Mouse (Mus musculus): ENCODE measurements around the gene Sox8. TPM values are rescaled to one million over a fixed set of nuclear protein-coding genes. Genes with fewer than 3 reads are reported as not detected.

Sox8 gene
- polyA plus RNA-seq, 1 experiment = not detected

GRCm38 (mm10) chr17:25575208-25575971 is 4.9 kb upstream of the Sox8 start:
- TF ChIP-seq CTCF (IDR thresholded peaks at IDR 0.05; ENCODE audit: insufficient read depth, low read depth, low read length) (no peak), POLR2A (IDR thresholded peaks at IDR 0.05; ENCODE audit: insufficient read depth, low read depth, low read length) (no peak)
- WGBS = 67% methylated on average over 12 of the region's 12 CpGs
- no peak overlapping the region for H3K27ac ChIP-seq (ENCODE audit: insufficient read depth, low read depth, low read length)
- no peak overlapping the region for H3K4me3 ChIP-seq (ENCODE audit: insufficient read depth, low read depth, low read length)
- H3K4me1 ChIP-seq (ENCODE audit: control insufficient read depth, insufficient read depth, low read length) = peaks cover 20% of the 10 kb centered on the region

GRCm38 (mm10) chr17:25571453-25571820 is 951 bp upstream of the Sox8 start:
- H3K27ac ChIP-seq (ENCODE audit: insufficient read depth, low read depth, low read length) = no peak overlapping the region
- WGBS = 31% methylated on average over 8 of the region's 8 CpGs
- peak overlapping the region; percentile 56 for H3K4me3 ChIP-seq (ENCODE audit: insufficient read depth, low read depth, low read length)
- H3K4me1 ChIP-seq (ENCODE audit: control insufficient read depth, insufficient read depth, low read length) = peaks cover 41% of the 10 kb centered on the region
- no peak for TF ChIP-seq POLR2A (IDR thresholded peaks at IDR 0.05; ENCODE audit: insufficient read depth, low read depth, low read length)
- no peak for TF ChIP-seq CTCF (IDR thresholded peaks at IDR 0.05; ENCODE audit: insufficient read depth, low read depth, low read length)

- no peak for TF ChIP-seq POLR2A (IDR thresholded peaks at IDR 0.05; ENCODE audit: insufficient read depth, low read depth, low read length)
- TF ChIP-seq CTCF (IDR thresholded peaks at IDR 0.05; ENCODE audit: insufficient read depth, low read depth, low read length) = no peak
- H3K4me3 ChIP-seq (ENCODE audit: insufficient read depth, low read depth, low read length) = peak overlapping the region; percentile 56
- peak overlapping the region; percentile 21 for H3K27ac ChIP-seq (ENCODE audit: insufficient read depth, low read depth, low read length)
- WGBS = 11% methylated on average over 54 of the region's 54 CpGs
- H3K4me1 ChIP-seq (ENCODE audit: control insufficient read depth, insufficient read depth, low read length) = peaks cover 50% of the 10 kb centered on the region
These were observed 446 bp downstream of the Sox8 start for GRCm38 (mm10) chr17:25569833-25570647.

- TF ChIP-seq POLR2A (IDR thresholded peaks at IDR 0.05; ENCODE audit: insufficient read depth, low read depth, low read length) (0 out of 2 replicates have a peak, but pooled peaks have one; percentile 10), CTCF (IDR thresholded peaks at IDR 0.05; ENCODE audit: insufficient read depth, low read depth, low read length) (no peak)
- WGBS = 48% methylated on average over 11 of the region's 11 CpGs
- peak overlapping the region; percentile 56 for H3K4me3 ChIP-seq (ENCODE audit: insufficient read depth, low read depth, low read length)
- H3K4me1 ChIP-seq (ENCODE audit: control insufficient read depth, insufficient read depth, low read length) = peaks cover 50% of the 10 kb centered on the region
- peak overlapping the region; percentile 90 for H3K27ac ChIP-seq (ENCODE audit: insufficient read depth, low read depth, low read length)
These were observed 1.6 kb downstream of the Sox8 start for GRCm38 (mm10) chr17:25568880-25569279.

GRCm38 (mm10) chr17:25568206-25568605 is 2.3 kb downstream of the Sox8 start:
- TF ChIP-seq POLR2A (IDR thresholded peaks at IDR 0.05; ENCODE audit: insufficient read depth, low read depth, low read length) = 0 out of 2 replicates have a peak, but pooled peaks have one; percentile 10
- TF ChIP-seq CTCF (IDR thresholded peaks at IDR 0.05; ENCODE audit: insufficient read depth, low read depth, low read length) = no peak
- 18% methylated on average over 10 of the region's 10 CpGs for WGBS
- H3K27ac ChIP-seq (ENCODE audit: insufficient read depth, low read depth, low read length) = peak overlapping the region; percentile 40; the same call in 1 of the 2 replicates
- peaks cover 50% of the 10 kb centered on the region for H3K4me1 ChIP-seq (ENCODE audit: control insufficient read depth, insufficient read depth, low read length)
- H3K4me3 ChIP-seq (ENCODE audit: insufficient read depth, low read depth, low read length) = peak overlapping the region; percentile 33

- WGBS = 14% methylated on average over 14 of the region's 14 CpGs
These were observed 2.7 kb downstream of the Sox8 start for GRCm38 (mm10) chr17:25567745-25568144.

GRCm38 (mm10) chr17:25567261-25567660 is 3.2 kb downstream of the Sox8 start:
- no peak for TF ChIP-seq CTCF (IDR thresholded peaks at IDR 0.05; ENCODE audit: insufficient read depth, low read depth, low read length)
- no peak for TF ChIP-seq POLR2A (IDR thresholded peaks at IDR 0.05; ENCODE audit: insufficient read depth, low read depth, low read length)
- WGBS = 57% methylated on average over 13 of the region's 13 CpGs
- Histone ChIP-seq H3K4me3 (ENCODE audit: insufficient read depth, low read depth, low read length) (peak overlapping the region; percentile 31), H3K4me1 (ENCODE audit: control insufficient read depth, insufficient read depth, low read length) (peaks cover 49% of the 10 kb centered on the region), H3K27ac (ENCODE audit: insufficient read depth, low read depth, low read length) (peak overlapping the region; percentile 40)

More at GRCm38 (mm10) chr17:25567745-25568144, 2.7 kb downstream of the Sox8 start:
- peak overlapping the region; percentile 40 for H3K27ac ChIP-seq (ENCODE audit: insufficient read depth, low read depth, low read length)
- peak overlapping the region; percentile 33 for H3K4me3 ChIP-seq (ENCODE audit: insufficient read depth, low read depth, low read length)
- H3K4me1 ChIP-seq (ENCODE audit: control insufficient read depth, insufficient read depth, low read length) = peaks cover 50% of the 10 kb centered on the region
- TF ChIP-seq POLR2A (IDR thresholded peaks at IDR 0.05; ENCODE audit: insufficient read depth, low read depth, low read length) (no peak), CTCF (IDR thresholded peaks at IDR 0.05; ENCODE audit: insufficient read depth, low read depth, low read length) (peak; percentile 96)

GRCm38 (mm10) chr17:25565860-25566600 is 4.5 kb downstream of the Sox8 start:
- Histone ChIP-seq H3K4me3 (ENCODE audit: insufficient read depth, low read depth, low read length) (peak overlapping the region; percentile 1; the same call in 1 of the 2 replicates), H3K4me1 (ENCODE audit: control insufficient read depth, insufficient read depth, low read length) (peaks cover 42% of the 10 kb centered on the region), H3K27ac (ENCODE audit: insufficient read depth, low read depth, low read length) (no peak overlapping the region)
- no peak for TF ChIP-seq CTCF (IDR thresholded peaks at IDR 0.05; ENCODE audit: insufficient read depth, low read depth, low read length)
- no peak for TF ChIP-seq POLR2A (IDR thresholded peaks at IDR 0.05; ENCODE audit: insufficient read depth, low read depth, low read length)
- 63% methylated on average over 17 of the region's 17 CpGs for WGBS
